Mouse (Mus musculus): ENCODE data around the gene Olfr1155.

DNA sequence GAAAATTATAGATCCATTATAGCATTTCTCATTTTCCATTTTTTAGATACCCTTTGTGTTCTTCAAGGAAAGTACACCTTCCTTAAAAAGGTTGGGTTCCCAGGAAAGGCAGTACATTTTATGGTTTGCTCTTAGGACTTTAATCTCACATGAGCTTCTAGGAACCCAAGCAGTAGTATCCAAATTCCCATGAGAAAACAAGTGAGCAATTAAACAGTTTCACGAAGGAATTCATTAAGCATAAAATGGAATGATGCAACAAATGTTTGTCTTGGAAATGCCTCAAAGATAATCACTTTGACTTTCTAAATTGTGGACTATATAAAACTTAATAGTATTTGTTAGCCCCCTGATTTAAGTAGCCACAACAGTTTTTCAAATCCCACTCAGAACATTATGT lies 39.9 kb downstream of the Olfr1155 start, which contains the start of gene Olfr1154:
- TF ChIP-seq CTCF (conservative IDR thresholded peaks at IDR 0.05; ENCODE audit: low read length), result no peak
- no peak for TF ChIP-seq NANOG (IDR thresholded peaks at IDR 0.05; ENCODE audit: borderline replicate concordance, low read length)

All from E14TG2a.4 (cell line).